Mouse (Mus musculus): ENCODE measurements around the gene Akt2.

The Akt2 gene

DNA sequence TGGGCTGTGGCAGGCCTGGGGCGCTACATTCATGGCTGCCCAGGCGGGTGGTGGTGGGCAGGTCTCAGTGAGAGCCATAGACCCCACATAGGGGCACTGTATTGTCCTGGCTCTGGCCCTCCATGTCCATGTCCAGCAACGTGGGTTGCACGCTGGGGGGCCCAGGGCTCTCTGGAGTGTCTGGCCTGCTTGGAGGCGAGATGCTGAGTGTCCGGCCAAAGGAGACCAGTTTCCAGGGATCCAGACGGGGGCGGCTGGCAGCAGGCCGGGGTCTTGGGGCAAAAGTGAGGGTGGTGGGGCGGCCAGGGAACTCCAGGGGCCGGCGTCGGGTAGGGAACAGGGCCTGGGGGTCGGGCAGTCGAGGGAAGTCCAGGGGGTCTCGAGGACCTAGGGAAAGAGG lies 65.2 kb downstream of the Akt2 start:
- DNase-seq (ENCODE audit: inconsistent age in 2 of 2, low spot score in 1 of 2): no peak

DNA sequence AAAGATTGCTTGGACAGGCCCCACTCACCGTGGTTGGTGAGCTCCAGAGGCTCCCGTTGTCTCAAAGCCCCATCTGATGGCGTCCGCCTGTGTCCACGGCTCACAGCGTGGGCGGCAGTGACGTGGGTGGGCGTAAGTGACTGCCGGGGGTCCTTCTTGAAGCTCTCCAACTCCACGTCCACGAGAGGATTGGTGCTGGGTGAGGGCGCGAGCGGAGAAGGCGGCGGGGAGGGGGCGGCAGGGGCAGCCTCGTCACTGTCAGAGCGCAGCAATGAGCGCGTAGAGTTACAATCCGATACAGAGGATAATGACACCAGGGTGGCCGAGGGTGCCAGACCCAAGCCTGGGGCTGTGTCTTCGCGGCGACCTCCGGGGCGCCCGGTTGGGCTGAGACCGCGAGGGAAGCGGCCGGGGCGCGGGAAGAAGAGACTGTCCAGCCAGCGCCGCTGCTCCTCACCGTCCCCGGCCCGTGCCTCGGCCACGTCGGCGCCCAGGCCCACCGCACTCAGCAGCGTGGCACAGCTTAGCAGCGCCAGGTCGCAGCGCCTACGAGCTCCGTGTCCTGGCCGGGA lies 66.6 kb downstream of the Akt2 start:
- DNase-seq (ENCODE audit: inconsistent age in 2 of 2, low spot score in 1 of 2): no peak

GRCm38 (mm10) chr7:27658712-27659663 lies 67.6 kb downstream of the Akt2 start:
- no peak for DNase-seq (ENCODE audit: inconsistent age in 2 of 2, low spot score in 1 of 2)

DNA sequence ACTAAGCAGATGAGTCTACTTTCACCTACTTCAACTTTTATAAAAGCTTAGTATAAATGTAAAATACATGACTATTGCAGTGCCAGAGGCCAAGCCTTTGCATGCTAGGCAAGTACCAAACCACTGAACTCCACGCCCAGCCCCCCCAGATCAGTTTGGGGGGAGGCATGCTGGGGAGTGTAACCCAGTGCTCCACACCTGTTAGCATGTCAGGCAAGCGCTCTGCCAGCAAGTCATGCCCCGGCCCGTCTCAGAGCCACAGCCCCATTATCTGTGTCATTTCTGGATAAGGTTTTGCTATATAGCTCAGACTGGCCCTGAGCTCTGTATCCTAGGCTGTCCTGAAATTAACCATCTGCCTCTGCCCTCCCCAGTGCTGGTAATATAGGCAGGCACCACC lies 70.7 kb downstream of the Akt2 start:
- no peak for DNase-seq (ENCODE audit: inconsistent age in 2 of 2, low spot score in 1 of 2)

- no peak for DNase-seq (ENCODE audit: inconsistent age in 2 of 2, low spot score in 1 of 2)
These were observed 81.8 kb downstream of the Akt2 start for GRCm38 (mm10) chr7:27673064-27673574.

DNA sequence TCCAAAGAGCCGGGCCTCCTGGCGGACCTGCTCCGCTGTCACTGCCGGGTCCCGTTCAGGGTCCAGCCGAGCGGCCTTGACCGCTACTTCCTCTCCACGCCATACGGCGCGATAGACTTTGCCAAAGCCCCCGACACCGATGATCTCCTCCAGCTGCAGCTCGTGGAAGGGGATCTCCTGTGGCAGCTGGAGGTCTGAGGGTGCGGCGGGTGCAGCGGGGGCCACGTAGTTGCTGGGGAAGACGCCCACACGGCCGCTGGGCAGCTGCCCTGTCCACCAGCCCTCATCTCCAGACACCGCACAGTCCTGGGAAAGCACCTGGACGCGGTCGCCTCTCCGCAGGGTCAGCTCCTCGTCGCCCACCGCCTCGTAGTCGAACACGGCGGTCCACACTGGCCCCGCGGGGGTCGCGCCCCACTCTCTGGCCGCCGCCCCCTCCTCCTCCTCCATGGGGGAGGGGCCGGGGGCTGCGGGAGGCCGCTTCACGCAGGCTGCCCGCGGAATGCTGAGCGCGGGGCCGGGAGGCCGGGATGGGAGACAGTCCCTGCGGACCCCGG lies 82.3 kb downstream of the Akt2 start:
- peak; percentile 42 to 70 for DNase-seq (ENCODE audit: inconsistent age in 2 of 2, low spot score in 1 of 2)

GRCm38 (mm10) chr7:27674195-27674521 lies 82.8 kb downstream of the Akt2 start:
- no peak for DNase-seq (ENCODE audit: inconsistent age in 2 of 2, low spot score in 1 of 2)

DNA sequence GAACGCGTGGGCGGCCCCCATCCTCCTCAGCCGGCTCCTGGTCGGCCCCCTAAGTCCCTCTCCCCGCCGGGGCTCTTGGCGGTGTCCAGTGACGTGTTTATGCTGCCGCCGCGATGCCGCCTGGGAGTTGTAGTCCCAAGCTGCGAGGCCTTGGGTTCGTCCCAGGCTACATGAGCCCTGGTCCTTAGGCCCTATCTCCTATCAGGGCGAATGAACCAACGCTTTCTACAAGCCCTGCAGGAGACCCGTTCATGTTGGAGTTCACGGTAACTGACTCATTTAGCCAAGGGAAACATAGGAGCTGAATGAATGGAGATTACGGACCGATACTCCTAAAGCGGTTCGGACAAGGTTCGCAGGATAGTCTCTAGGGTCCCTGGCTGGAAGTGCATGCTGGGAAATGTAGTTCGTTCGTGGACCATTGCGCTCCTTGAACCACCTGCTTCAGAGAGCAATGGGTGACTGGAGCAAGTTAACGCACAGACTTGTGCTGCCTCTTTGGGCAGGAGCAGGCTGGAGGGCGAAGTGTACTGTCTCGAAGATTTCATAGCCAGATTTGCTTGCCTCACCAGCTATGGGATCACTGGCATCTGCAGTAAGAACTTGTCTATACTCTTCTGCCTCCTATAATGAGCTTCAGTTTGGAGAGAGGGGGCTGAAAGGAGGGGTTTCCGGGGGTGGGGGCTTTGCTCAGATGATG lies 83.3 kb downstream of the Akt2 start, which contains the start of gene Map3k10:
Map3k10 (minus strand) TSS at position 77 of the 700 bp plus-strand sequence.
- DNase-seq (ENCODE audit: inconsistent age in 2 of 2, low spot score in 1 of 2): peak; percentile 94 to 99

DNA sequence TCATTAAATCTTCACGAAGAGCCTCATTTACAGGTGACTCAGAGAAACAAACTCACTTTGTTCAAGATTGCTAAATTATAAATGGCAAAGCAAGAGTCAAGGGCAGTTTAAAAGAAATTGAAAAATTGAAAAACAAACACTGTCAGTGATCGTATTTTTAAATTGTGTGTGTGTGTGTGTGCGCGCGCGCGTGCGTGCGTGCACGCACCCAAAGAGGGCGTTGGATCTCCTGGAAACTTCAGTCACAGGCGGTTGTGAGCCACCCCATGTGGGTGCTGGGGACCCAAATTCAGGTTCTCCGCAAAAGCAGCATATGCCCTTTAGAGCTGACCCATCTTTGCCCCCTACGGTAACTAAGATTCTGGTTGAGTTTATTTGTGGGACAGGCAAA lies 83.9 kb downstream of the Akt2 start:
- no peak for DNase-seq (ENCODE audit: inconsistent age in 2 of 2, low spot score in 1 of 2)

- DNase-seq (ENCODE audit: inconsistent age in 2 of 2, low spot score in 1 of 2): no peak
These were observed 91.9 kb downstream of the Akt2 start for GRCm38 (mm10) chr7:27683218-27683617.

- no peak for DNase-seq (ENCODE audit: inconsistent age in 2 of 2, low spot score in 1 of 2)
These were observed 93.9 kb downstream of the Akt2 start for GRCm38 (mm10) chr7:27685220-27685619.

DNA sequence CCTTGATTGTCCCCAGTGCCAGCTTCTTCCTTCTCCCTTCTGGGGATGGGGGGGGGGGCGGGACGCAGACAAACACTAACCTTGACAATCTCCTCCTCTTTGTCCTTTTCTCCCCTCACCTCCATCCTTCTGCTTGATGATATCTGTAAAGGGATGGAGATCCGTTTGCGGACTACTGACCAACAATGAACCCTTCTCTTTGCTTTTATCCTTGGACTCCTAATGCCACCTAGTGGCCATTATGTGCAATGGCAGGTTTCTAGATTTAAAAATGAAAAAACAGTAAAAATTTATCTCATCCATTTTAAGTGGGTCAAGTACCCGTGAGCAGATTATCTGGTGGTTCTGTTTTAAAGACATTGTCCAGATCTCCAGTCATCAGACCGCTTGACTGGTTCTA lies 94.3 kb downstream of the Akt2 start:
- DNase-seq (ENCODE audit: inconsistent age in 2 of 2, low spot score in 1 of 2): peak in 1 of 2 experiments; percentile 59

DNA sequence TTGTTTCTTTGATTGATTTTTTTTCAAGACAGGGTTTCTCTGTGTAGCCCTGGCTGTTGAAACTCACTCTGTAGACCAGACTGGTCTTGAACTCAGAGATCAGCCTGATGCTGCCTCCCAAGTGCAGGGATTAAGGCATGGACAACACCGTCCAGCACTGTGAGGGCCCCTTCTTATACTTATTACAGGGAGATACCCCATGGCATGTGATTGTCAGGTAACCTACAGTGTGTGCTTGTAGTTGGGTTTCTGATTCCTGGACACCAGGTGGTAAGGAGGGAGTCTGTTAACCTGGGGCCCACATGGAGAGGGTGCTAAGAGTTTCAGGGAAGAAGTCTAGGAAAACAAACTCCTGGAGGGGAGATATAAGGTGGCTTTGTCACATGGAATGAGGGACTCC lies 95.7 kb downstream of the Akt2 start:
- DNase-seq (ENCODE audit: inconsistent age in 2 of 2, low spot score in 1 of 2): no peak

DNA sequence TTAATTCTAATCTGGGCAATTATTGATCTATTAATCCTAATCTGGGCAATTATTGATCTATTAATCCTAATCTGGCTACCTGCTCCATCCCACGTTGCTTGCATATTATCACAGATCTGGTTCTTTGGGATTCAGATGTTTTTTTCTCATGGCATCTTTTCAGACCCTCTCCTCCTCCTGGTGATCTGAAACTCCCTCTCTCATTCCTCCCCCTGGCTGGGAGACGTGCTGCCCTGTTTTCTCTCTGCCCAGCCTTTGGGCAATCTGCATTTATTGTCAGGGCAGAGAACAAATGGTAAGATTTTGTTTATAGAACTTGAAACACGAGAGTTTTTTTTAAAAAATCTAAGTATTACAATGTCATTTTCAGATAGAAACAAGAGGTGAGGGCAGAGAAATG lies 96.5 kb downstream of the Akt2 start:
- no peak for DNase-seq (ENCODE audit: inconsistent age in 2 of 2, low spot score in 1 of 2)

DNA sequence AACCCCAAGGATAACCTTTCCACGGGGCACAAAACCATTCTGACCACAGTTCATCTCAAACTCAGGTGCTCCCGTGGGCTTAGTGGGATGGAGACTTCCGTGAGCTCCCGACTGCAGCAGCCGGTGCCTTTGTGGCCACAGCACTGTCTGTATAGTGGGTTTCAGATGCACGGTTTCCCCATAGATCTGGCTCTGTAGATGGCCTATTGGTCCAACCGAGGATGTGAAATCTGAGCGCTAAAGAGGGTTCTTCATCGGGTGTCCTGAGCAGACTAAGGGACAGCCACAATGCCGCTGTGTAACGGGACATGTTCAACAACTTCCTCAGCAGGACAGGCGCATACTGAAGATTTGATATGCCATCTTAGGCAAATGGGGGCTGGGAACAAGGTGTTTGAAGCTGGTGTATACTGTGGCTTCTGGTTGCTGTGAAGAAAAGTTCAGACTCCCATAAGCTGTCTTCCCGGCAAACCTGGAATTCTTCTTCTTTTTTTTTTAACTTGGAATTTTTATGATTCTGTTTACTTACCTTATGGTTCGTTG lies 97.0 kb downstream of the Akt2 start:
- DNase-seq (ENCODE audit: inconsistent age in 2 of 2, low spot score in 1 of 2): peak; percentile 20 to 40

DNA sequence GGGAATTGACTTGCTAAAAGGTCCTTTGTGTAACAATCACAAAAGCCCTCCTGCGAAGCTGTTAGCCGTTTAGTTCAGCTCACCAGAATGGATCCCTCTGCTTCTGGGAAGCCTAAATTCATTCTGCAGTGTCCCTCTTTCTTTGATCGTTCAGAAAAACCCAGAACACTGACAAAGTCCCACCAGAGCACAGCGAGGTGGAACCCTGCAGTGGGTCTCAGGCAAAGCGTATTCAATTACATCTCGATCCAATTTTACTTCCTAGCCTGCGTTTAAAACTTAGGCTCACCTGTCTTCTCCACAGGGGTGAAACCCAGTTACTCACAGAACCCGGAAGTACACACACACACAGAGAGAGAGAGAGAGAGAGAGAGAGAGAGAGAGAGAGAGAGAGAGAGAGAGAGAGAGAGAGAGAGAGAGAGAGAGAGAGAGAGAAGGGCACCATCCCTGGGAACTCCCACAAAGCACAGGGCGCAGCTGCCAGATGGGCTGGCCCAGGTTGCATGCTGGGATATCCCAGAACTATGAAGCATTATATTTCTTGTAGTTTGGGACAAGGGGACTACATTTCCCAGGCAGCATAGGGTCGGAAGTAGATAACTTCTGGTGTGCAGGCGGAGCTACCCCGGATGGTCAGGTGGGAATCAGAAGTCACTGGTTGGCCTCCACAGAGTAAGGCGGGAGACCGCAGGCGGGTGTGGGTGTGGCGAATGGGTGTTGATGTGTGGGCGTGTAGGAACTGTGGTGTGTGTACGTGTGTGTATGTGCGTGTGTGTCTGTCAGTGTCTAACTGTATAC lies 97.7 kb downstream of the Akt2 start, which contains the start of gene Zfp607b:
Zfp607b (plus strand) TSS at position 526 of the 798 bp plus-strand sequence.
- peak; percentile 95 to 97 for DNase-seq (ENCODE audit: inconsistent age in 2 of 2, low spot score in 1 of 2)

Data from adrenal gland, adult (tissue).